Mouse (Mus musculus) olfactory bulb, adult 2 months (tissue): ENCODE results near the gene Camk1g. TPM values are rescaled to one million over a fixed set of nuclear protein-coding genes. Genes with fewer than 3 reads are reported as not detected.
A peak's percentile ranks its signal among the peaks of the same experiment; 100 is the strongest.

Experiments used
- H3K27ac ChIP-seq: fragments of 200-500 bp; 2 replicates; pipeline ENCODE4 v1.5.1; 2012; ENCODE audit warnings: low read depth, low read length; ENCODE audit not compliant: insufficient read depth
- H3K4me1 ChIP-seq: fragments of 200-500 bp; 2 replicates; pipeline ENCODE4 v1.6.1; 2012; ENCODE audit warnings: low read length; ENCODE audit not compliant: control insufficient read depth, insufficient read depth
- H3K4me3 ChIP-seq: fragments of 200-500 bp; 2 replicates; pipeline ENCODE4 v1.5.1; 2012; ENCODE audit warnings: mild to moderate bottlenecking, low read depth, low read length, moderate library complexity; ENCODE audit not compliant: insufficient read depth
- CTCF ChIP-seq: fragments of 200-500 bp; IDR thresholded peaks from 2 replicates; pipeline ENCODE4 v1.5.1; 2012; ENCODE audit warnings: low read depth, mild to moderate bottlenecking, low read length, moderate library complexity; ENCODE audit not compliant: insufficient read depth
- POLR2A ChIP-seq: fragments of 200-500 bp; IDR thresholded peaks from 2 replicates; pipeline ENCODE4 v1.6.1; 2012; ENCODE audit warnings: mild to moderate bottlenecking, low read depth, low read length, moderate library complexity; ENCODE audit not compliant: insufficient read depth
- WGBS: fragments of 180-500 bp; shearing (Covaris S2); methylation state at CpG from one replicate; pipeline ENCODE4 v1.1.7; 2018; 5-methylcytosine and 5-hydroxymethylcytosine counted together
- polyA plus RNA-seq: library from polyadenylated mRNA; stranded (reverse); fragments of >200 nt; gene quantifications from 2 replicates; pipeline ENCODE4 v1.2.4, GENCODE M21; 2012; ENCODE audit warnings: low replicate concordance; ENCODE audit not compliant: missing spikeins, insufficient read depth, insufficient read length

Camk1g gene
- polyA plus RNA-seq, 1 experiment, result not detected

GRCm38 (mm10) chr1:193381597-193382404 is 11.7 kb upstream of the Camk1g start:
- TF ChIP-seq POLR2A (no peak), CTCF (no peak)
- Histone ChIP-seq H3K27ac (no peak overlapping the region), H3K4me1 (peaks cover 13% of the 10 kb centered on the region), H3K4me3 (no peak overlapping the region)
- 33% methylated on average over 11 of the region's 11 CpGs for WGBS

GRCm38 (mm10) chr1:193380877-193381276 is 10.8 kb upstream of the Camk1g start:
- Histone ChIP-seq H3K4me3 (no peak overlapping the region), H3K4me1 (peaks cover 13% of the 10 kb centered on the region), H3K27ac (no peak overlapping the region)
- WGBS, result 90% methylated on average over 5 of the region's 5 CpGs
- TF ChIP-seq POLR2A (no peak), CTCF (no peak)

- Histone ChIP-seq H3K27ac (no peak overlapping the region), H3K4me1 (peaks cover 13% of the 10 kb centered on the region), H3K4me3 (no peak overlapping the region)
- TF ChIP-seq POLR2A (no peak), CTCF (no peak)
- 71% methylated on average over 6 of the region's 6 CpGs for WGBS
Observed at GRCm38 (mm10) chr1:193379634-193380033, 9.5 kb upstream of the Camk1g start.

GRCm38 (mm10) chr1:193376478-193377134 is 6.5 kb upstream of the Camk1g start:
- no peak for TF ChIP-seq POLR2A
- peak; percentile 58 for TF ChIP-seq CTCF
- 28% methylated on average over 4 of the region's 4 CpGs for WGBS
- Histone ChIP-seq H3K27ac (no peak overlapping the region), H3K4me3 (no peak overlapping the region), H3K4me1 (peaks cover 5% of the 10 kb centered on the region)

- no peak overlapping the region for H3K27ac ChIP-seq
- no peak for TF ChIP-seq CTCF
- no peak for TF ChIP-seq POLR2A
- no peak overlapping the region for H3K4me3 ChIP-seq
- 90% methylated on average over 6 of the region's 6 CpGs for WGBS
- peaks cover 10% of the 10 kb centered on the region for H3K4me1 ChIP-seq
Observed at GRCm38 (mm10) chr1:193373906-193374413, 3.9 kb upstream of the Camk1g start.

GRCm38 (mm10) chr1:193369091-193369490 is 1.0 kb downstream of the Camk1g start:
- 25% methylated on average over 8 of the region's 8 CpGs for WGBS
- Histone ChIP-seq H3K4me1 (peaks cover 26% of the 10 kb centered on the region), H3K27ac (no peak overlapping the region), H3K4me3 (peak overlapping the region; percentile 76)
- TF ChIP-seq POLR2A (no peak), CTCF (no peak)

GRCm38 (mm10) chr1:193368055-193368454 is 2.0 kb downstream of the Camk1g start:
- no peak overlapping the region for H3K27ac ChIP-seq
- WGBS, result 5% methylated on average over 10 of the region's 10 CpGs
- TF ChIP-seq CTCF, result no peak
- no peak for TF ChIP-seq POLR2A
- peaks cover 33% of the 10 kb centered on the region for H3K4me1 ChIP-seq
- peak overlapping the region; percentile 36 for H3K4me3 ChIP-seq

GRCm38 (mm10) chr1:193363801-193364231 is 6.3 kb downstream of the Camk1g start:
- H3K27ac ChIP-seq, result no peak overlapping the region
- 34% methylated on average over 5 of the region's 5 CpGs for WGBS
- TF ChIP-seq POLR2A, result no peak
- TF ChIP-seq CTCF, result peak; percentile 70

GRCm38 (mm10) chr1:193362078-193362477 is 8.0 kb downstream of the Camk1g start:
- H3K27ac ChIP-seq, result no peak overlapping the region
- no peak for TF ChIP-seq CTCF
- TF ChIP-seq POLR2A, result no peak
- H3K4me1 ChIP-seq, result peaks cover 30% of the 10 kb centered on the region
- no peak overlapping the region for H3K4me3 ChIP-seq
- 89% methylated on average over 7 of the region's 7 CpGs for WGBS

More at GRCm38 (mm10) chr1:193363801-193364231, 6.3 kb downstream of the Camk1g start:
- H3K4me1 ChIP-seq, result peaks cover 45% of the 10 kb centered on the region
- no peak overlapping the region for H3K4me3 ChIP-seq
